Mouse (Mus musculus) lung, postnatal 10 days (tissue): ENCODE data around the gene Cdca7l.

Experiments used
- DNase-seq: peaks from one replicate; pipeline ENCODE4 v3.0.0; 2021

Cdca7l gene

GRCm38 (mm10) chr12:117809327-117810017 lies 5.4 kb downstream of the Cdca7l start:
- no peak for DNase-seq

GRCm38 (mm10) chr12:117810074-117810473 lies 6.0 kb downstream of the Cdca7l start:
- DNase-seq = no peak

GRCm38 (mm10) chr12:117820138-117820858 lies 16.2 kb downstream of the Cdca7l start:
- DNase-seq = peak; percentile 25

GRCm38 (mm10) chr12:117820859-117821221 lies 16.8 kb downstream of the Cdca7l start:
- DNase-seq = peak; percentile 21

- DNase-seq = no peak
Measured at GRCm38 (mm10) chr12:117821394-117821793, 17.3 kb downstream of the Cdca7l start.

GRCm38 (mm10) chr12:117828350-117828749 lies 24.3 kb downstream of the Cdca7l start:
- DNase-seq = peak; percentile 54

- DNase-seq = no peak
Measured at GRCm38 (mm10) chr12:117831351-117831961, 27.4 kb downstream of the Cdca7l start.

- DNase-seq = no peak
Measured at GRCm38 (mm10) chr12:117832190-117832589, 28.1 kb downstream of the Cdca7l start.

- no peak for DNase-seq
Measured at GRCm38 (mm10) chr12:117834652-117835051, 30.6 kb downstream of the Cdca7l start.

GRCm38 (mm10) chr12:117835371-117835770 lies 31.3 kb downstream of the Cdca7l start:
- DNase-seq = no peak

- no peak for DNase-seq
Measured at GRCm38 (mm10) chr12:117837376-117837775, 33.3 kb downstream of the Cdca7l start.

- no peak for DNase-seq
Measured at GRCm38 (mm10) chr12:117840705-117841104, 36.6 kb downstream of the Cdca7l start.

GRCm38 (mm10) chr12:117842676-117843075 lies 38.6 kb downstream of the Cdca7l start:
- DNase-seq = no peak

GRCm38 (mm10) chr12:117843302-117844074 lies 39.4 kb downstream of the Cdca7l start:
- DNase-seq = peak; percentile 62

- DNase-seq = no peak
Measured at GRCm38 (mm10) chr12:117844075-117844408, 40.0 kb downstream of the Cdca7l start.

- no peak for DNase-seq
Measured at GRCm38 (mm10) chr12:117844917-117845316, 40.8 kb downstream of the Cdca7l start.

- no peak for DNase-seq
Measured at GRCm38 (mm10) chr12:117848621-117849020, 44.5 kb downstream of the Cdca7l start.

- no peak for DNase-seq
Measured at GRCm38 (mm10) chr12:117850472-117850871, 46.4 kb downstream of the Cdca7l start.

GRCm38 (mm10) chr12:117853316-117853715 lies 49.2 kb downstream of the Cdca7l start:
- peak; percentile 67 for DNase-seq

- DNase-seq = no peak
Measured at GRCm38 (mm10) chr12:117857023-117857422, 52.9 kb downstream of the Cdca7l start.

- no peak for DNase-seq
Measured at GRCm38 (mm10) chr12:117857884-117858283, 53.8 kb downstream of the Cdca7l start.

- DNase-seq = no peak
Measured at GRCm38 (mm10) chr12:117860840-117861239, 56.8 kb downstream of the Cdca7l start.

GRCm38 (mm10) chr12:117861249-117861648 lies 57.2 kb downstream of the Cdca7l start:
- no peak for DNase-seq
